Mouse (Mus musculus): ENCODE data around the gene Clk3.

Clk3 gene

GRCm38 (mm10) chr9:57806066-57806481 is 40.4 kb upstream of the Clk3 start:
- Histone ChIP-seq H3K27me3 (ENCODE audit: insufficient read depth, low read length) (no peaks in the 10 kb centered on the region), H3K4me1 (replicated peaks; ENCODE audit: low read depth, low read length) (peaks cover 93% of the 10 kb centered on the region), H3K4me3 (replicated peaks; ENCODE audit: low read length) (peak overlapping the region; percentile 37), H3K9me3 (ENCODE audit: low read length) (no peaks in the 10 kb centered on the region), H3K36me3 (ENCODE audit: insufficient read depth, low read length) (peaks cover 71% of the 10 kb centered on the region)
- no peak for TF ChIP-seq NANOG (IDR thresholded peaks at IDR 0.05; ENCODE audit: borderline replicate concordance, low read length)

- Histone ChIP-seq H3K4me3 (replicated peaks; ENCODE audit: low read length) (no peak overlapping the region), H3K36me3 (ENCODE audit: insufficient read depth, low read length) (peaks cover 66% of the 10 kb centered on the region), H3K4me1 (replicated peaks; ENCODE audit: low read depth, low read length) (peaks cover 93% of the 10 kb centered on the region), H3K9me3 (ENCODE audit: low read length) (no peaks in the 10 kb centered on the region), H3K27me3 (ENCODE audit: insufficient read depth, low read length) (no peaks in the 10 kb centered on the region)
- no peak for TF ChIP-seq NANOG (IDR thresholded peaks at IDR 0.05; ENCODE audit: borderline replicate concordance, low read length)
- TF ChIP-seq POU5F1 (IDR thresholded peaks at IDR 0.05; ENCODE audit: borderline replicate concordance, low read length): no peak
- TF ChIP-seq CTCF (conservative IDR thresholded peaks at IDR 0.05; ENCODE audit: low read length): no peak
Measured at GRCm38 (mm10) chr9:57805087-57805737, 39.6 kb upstream of the Clk3 start.

- peaks cover 93% of the 10 kb centered on the region for H3K4me1 ChIP-seq (replicated peaks; ENCODE audit: low read depth, low read length)
- peaks cover 66% of the 10 kb centered on the region for H3K36me3 ChIP-seq (ENCODE audit: insufficient read depth, low read length)
- H3K27me3 ChIP-seq (ENCODE audit: insufficient read depth, low read length): no peaks in the 10 kb centered on the region
- no peak for TF ChIP-seq NANOG (IDR thresholded peaks at IDR 0.05; ENCODE audit: borderline replicate concordance, low read length)
- no peak overlapping the region for H3K4me3 ChIP-seq (replicated peaks; ENCODE audit: low read length)
- H3K9me3 ChIP-seq (ENCODE audit: low read length): no peaks in the 10 kb centered on the region
Measured at GRCm38 (mm10) chr9:57803839-57804238, 38.2 kb upstream of the Clk3 start.

- H3K4me3 ChIP-seq (replicated peaks; ENCODE audit: low read length): no peak overlapping the region
- H3K36me3 ChIP-seq (ENCODE audit: insufficient read depth, low read length): peaks cover 66% of the 10 kb centered on the region
- peaks cover 93% of the 10 kb centered on the region for H3K4me1 ChIP-seq (replicated peaks; ENCODE audit: low read depth, low read length)
- no peaks in the 10 kb centered on the region for H3K9me3 ChIP-seq (ENCODE audit: low read length)
- no peak for TF ChIP-seq CTCF (conservative IDR thresholded peaks at IDR 0.05; ENCODE audit: low read length)
- TF ChIP-seq POU5F1 (IDR thresholded peaks at IDR 0.05; ENCODE audit: borderline replicate concordance, low read length): no peak
- no peak for TF ChIP-seq NANOG (IDR thresholded peaks at IDR 0.05; ENCODE audit: borderline replicate concordance, low read length)
- H3K27me3 ChIP-seq (ENCODE audit: insufficient read depth, low read length): no peaks in the 10 kb centered on the region
Measured at GRCm38 (mm10) chr9:57803047-57803446, 37.4 kb upstream of the Clk3 start.

- Histone ChIP-seq H3K9me3 (ENCODE audit: low read length) (no peaks in the 10 kb centered on the region), H3K4me1 (replicated peaks; ENCODE audit: low read depth, low read length) (peaks cover 80% of the 10 kb centered on the region), H3K36me3 (ENCODE audit: insufficient read depth, low read length) (peaks cover 79% of the 10 kb centered on the region), H3K27me3 (ENCODE audit: insufficient read depth, low read length) (no peaks in the 10 kb centered on the region), H3K4me3 (replicated peaks; ENCODE audit: low read length) (no peak overlapping the region)
- TF ChIP-seq POU5F1 (IDR thresholded peaks at IDR 0.05; ENCODE audit: borderline replicate concordance, low read length) (no peak), NANOG (IDR thresholded peaks at IDR 0.05; ENCODE audit: borderline replicate concordance, low read length) (no peak), CTCF (conservative IDR thresholded peaks at IDR 0.05; ENCODE audit: low read length) (no peak)
Measured at GRCm38 (mm10) chr9:57800325-57800975, 34.8 kb upstream of the Clk3 start.

GRCm38 (mm10) chr9:57798725-57799253 is 33.1 kb upstream of the Clk3 start:
- no peak overlapping the region for H3K4me3 ChIP-seq (replicated peaks; ENCODE audit: low read length)
- TF ChIP-seq POU5F1 (IDR thresholded peaks at IDR 0.05; ENCODE audit: borderline replicate concordance, low read length) (no peak), NANOG (IDR thresholded peaks at IDR 0.05; ENCODE audit: borderline replicate concordance, low read length) (no peak), CTCF (conservative IDR thresholded peaks at IDR 0.05; ENCODE audit: low read length) (no peak)
- peaks cover 65% of the 10 kb centered on the region for H3K4me1 ChIP-seq (replicated peaks; ENCODE audit: low read depth, low read length)
- H3K36me3 ChIP-seq (ENCODE audit: insufficient read depth, low read length): peaks cover 94% of the 10 kb centered on the region
- H3K9me3 ChIP-seq (ENCODE audit: low read length): no peaks in the 10 kb centered on the region
- H3K27me3 ChIP-seq (ENCODE audit: insufficient read depth, low read length): no peaks in the 10 kb centered on the region

GRCm38 (mm10) chr9:57797456-57797855 is 31.8 kb upstream of the Clk3 start:
- no peak overlapping the region for H3K4me3 ChIP-seq (replicated peaks; ENCODE audit: low read length)
- TF ChIP-seq NANOG (IDR thresholded peaks at IDR 0.05; ENCODE audit: borderline replicate concordance, low read length) (no peak), CTCF (conservative IDR thresholded peaks at IDR 0.05; ENCODE audit: low read length) (no peak), POU5F1 (IDR thresholded peaks at IDR 0.05; ENCODE audit: borderline replicate concordance, low read length) (no peak)
- peaks cover 55% of the 10 kb centered on the region for H3K4me1 ChIP-seq (replicated peaks; ENCODE audit: low read depth, low read length)
- no peaks in the 10 kb centered on the region for H3K27me3 ChIP-seq (ENCODE audit: insufficient read depth, low read length)
- peaks cover 94% of the 10 kb centered on the region for H3K36me3 ChIP-seq (ENCODE audit: insufficient read depth, low read length)
- H3K9me3 ChIP-seq (ENCODE audit: low read length): no peaks in the 10 kb centered on the region

- TF ChIP-seq CTCF (conservative IDR thresholded peaks at IDR 0.05; ENCODE audit: low read length): no peak
- TF ChIP-seq NANOG (IDR thresholded peaks at IDR 0.05; ENCODE audit: borderline replicate concordance, low read length): no peak
- no peak for TF ChIP-seq POU5F1 (IDR thresholded peaks at IDR 0.05; ENCODE audit: borderline replicate concordance, low read length)
- H3K4me3 ChIP-seq (replicated peaks; ENCODE audit: low read length): no peak overlapping the region
- H3K27me3 ChIP-seq (ENCODE audit: insufficient read depth, low read length): no peaks in the 10 kb centered on the region
- H3K36me3 ChIP-seq (ENCODE audit: insufficient read depth, low read length): peaks cover 63% of the 10 kb centered on the region
- H3K4me1 ChIP-seq (replicated peaks; ENCODE audit: low read depth, low read length): peaks cover 8% of the 10 kb centered on the region
- 0 out of 2 replicates have a peak, but pooled peaks cover 5% of the 10 kb centered on the region for H3K9me3 ChIP-seq (ENCODE audit: low read length)
Measured at GRCm38 (mm10) chr9:57789733-57790132, 24.1 kb upstream of the Clk3 start.

All from E14TG2a.4 (cell line).